Mouse (Mus musculus) erythroblast, embryonic 14.5 days (primary cell): ENCODE data around the gene Stra6l.

Experiments used
- GATA1 ChIP-seq: IDR thresholded peaks from 2 replicates; pipeline ENCODE4 v1.6.1; 2012; ENCODE audit warnings: low read length, inconsistent platforms, mixed read lengths
- TAL1 ChIP-seq: IDR thresholded peaks from 3 replicates; pipeline ENCODE4 v1.6.1; 2012; ENCODE audit warnings: low read length, inconsistent platforms, mixed read lengths

DNA sequence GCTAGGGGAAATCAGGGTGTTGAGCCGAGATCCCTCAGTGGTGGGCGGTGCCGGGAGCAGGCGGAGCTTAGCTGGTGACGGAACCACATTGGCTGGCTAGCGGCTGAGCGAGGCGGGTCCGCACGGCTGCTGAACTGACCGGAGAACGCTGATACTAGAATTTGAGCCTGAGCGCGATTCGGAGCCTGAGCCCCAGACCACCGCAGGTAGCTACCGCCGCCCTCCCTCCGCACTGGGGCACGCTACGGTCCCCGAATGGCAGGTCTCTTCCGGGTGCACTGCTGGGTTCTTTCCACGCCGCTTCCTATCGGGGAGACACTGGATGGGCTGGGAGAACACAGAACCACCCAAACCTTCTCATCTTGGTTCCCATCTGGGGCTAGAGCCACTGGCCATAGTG is 49.5 kb upstream of the Stra6l start, which contains the start of gene Aldh1b1:
- TF ChIP-seq GATA1 = no peak
- TF ChIP-seq TAL1 = no peak
